Mouse (Mus musculus) hindbrain, postnatal 0 days (tissue): Measurements from ENCODE around the gene Pphln1. TPM values are rescaled to one million over a fixed set of nuclear protein-coding genes. Genes with fewer than 3 reads are reported as not detected.

Source experiments
- ATAC-seq: fragments of 200-750 bp; cut with Nextera tagmentation; 2 replicates; pipeline ENCODE4 v1.8.0; 2017; ENCODE audit warnings: mild to moderate bottlenecking, moderate TSS enrichment, moderate library complexity
- DNase-seq: peaks from one replicate; pipeline ENCODE4 v3.0.0-alpha.2; 2015; ENCODE audit warnings: low spot score
- H3K27ac ChIP-seq: fragments of 300-500 bp; sonication (generic); 2 replicates; pipeline ENCODE4 v1.5.1; 2014; ENCODE audit warnings: mild to moderate bottlenecking
- H3K27me3 ChIP-seq: fragments of 300-500 bp; sonication (generic); 2 replicates; pipeline ENCODE4 v1.6.1; 2014; ENCODE audit warnings: low read length, mixed read lengths; ENCODE audit not compliant: insufficient read depth
- H3K36me3 ChIP-seq: fragments of 300-500 bp; sonication (generic); 2 replicates; pipeline ENCODE4 v1.6.1; 2014; ENCODE audit warnings: low read length, mixed read lengths; ENCODE audit not compliant: insufficient read depth
- H3K4me1 ChIP-seq: fragments of 300-500 bp; sonication (generic); 2 replicates; pipeline ENCODE4 v1.6.1; 2014; ENCODE audit warnings: antibody characterized with exemption, low read length, mixed read lengths; ENCODE audit not compliant: insufficient read depth
- H3K4me2 ChIP-seq: fragments of 300-500 bp; sonication (generic); 2 replicates; pipeline ENCODE4 v1.6.1; 2014; ENCODE audit warnings: low read depth, mild to moderate bottlenecking, low read length, moderate library complexity, mixed read lengths
- H3K4me3 ChIP-seq: fragments of 300-500 bp; sonication (generic); 2 replicates; pipeline ENCODE4 v1.5.1; 2014; ENCODE audit warnings: low read length
- H3K9ac ChIP-seq: fragments of 300-500 bp; sonication (generic); replicated peaks from 2 replicates; pipeline ENCODE4 v1.6.1; 2014; ENCODE audit warnings: mild to moderate bottlenecking, low read length, moderate library complexity, mixed read lengths
- H3K9me3 ChIP-seq: fragments of 300-500 bp; sonication (generic); 2 replicates; pipeline ENCODE4 v1.6.1; 2016; ENCODE audit warnings: low read length, mixed read lengths
- CTCF ChIP-seq: IDR thresholded peaks from 2 replicates; pipeline ENCODE4 v1.5.1; 2016; ENCODE audit warnings: antibody characterized with exemption, control low read depth, low read depth
- WGBS: fragments of 180-500 bp; shearing (Covaris S2); extraction: QIAGEN DNeasy Blood & Tissue Kit; methylation state at CpG from one replicate; pipeline ENCODE4 v1.1.7; 2014; 5-methylcytosine and 5-hydroxymethylcytosine counted together
- polyA plus RNA-seq: library from polyadenylated mRNA; unstranded; fragments of >200 nt; fragmentation: Nextera tagmentation; extraction: Ambion mirVana; gene quantifications from 2 replicates; pipeline ENCODE4 v1.2.1, GENCODE M21; 2015
- total RNA-seq: library from RNA; depleted of rRNA; stranded (reverse); fragments of >200 nt; gene quantifications from 2 replicates; pipeline ENCODE4 v1.2.3, GENCODE M21; 2014

Pphln1 gene
- total and polyA plus RNA-seq, 2 experiments from 2014 or later = 36.3 to 38.0 TPM

- Histone ChIP-seq H3K27ac (no peak overlapping the region), H3K4me3 (no peak overlapping the region), H3K4me1 (no peaks in the 10 kb centered on the region), H3K9ac (no peak overlapping the region), H3K4me2 (no peak overlapping the region), H3K9me3 (no peaks in the 10 kb centered on the region), H3K36me3 (no peaks in the 10 kb centered on the region), H3K27me3 (no peaks in the 10 kb centered on the region)
- 83% methylated on average over 1 of the region's 1 CpGs for WGBS
- no peak for ATAC-seq
- TF ChIP-seq CTCF = no peak
- no peak for DNase-seq
Observed at GRCm38 (mm10) chr15:93453296-93453695, 55.1 kb downstream of the Pphln1 start.

- H3K4me3 ChIP-seq = no peak overlapping the region
- H3K4me2 ChIP-seq = no peak overlapping the region
- H3K4me1 ChIP-seq = no peaks in the 10 kb centered on the region
- no peaks in the 10 kb centered on the region for H3K27me3 ChIP-seq
- H3K9ac ChIP-seq = no peak overlapping the region
- DNase-seq = no peak
- no peak overlapping the region for H3K27ac ChIP-seq
- no peaks in the 10 kb centered on the region for H3K36me3 ChIP-seq
- ATAC-seq = no peak
- H3K9me3 ChIP-seq = no peaks in the 10 kb centered on the region
- peak; percentile 33 for TF ChIP-seq CTCF
Observed at GRCm38 (mm10) chr15:93456005-93456404, 57.9 kb downstream of the Pphln1 start.

DNA sequence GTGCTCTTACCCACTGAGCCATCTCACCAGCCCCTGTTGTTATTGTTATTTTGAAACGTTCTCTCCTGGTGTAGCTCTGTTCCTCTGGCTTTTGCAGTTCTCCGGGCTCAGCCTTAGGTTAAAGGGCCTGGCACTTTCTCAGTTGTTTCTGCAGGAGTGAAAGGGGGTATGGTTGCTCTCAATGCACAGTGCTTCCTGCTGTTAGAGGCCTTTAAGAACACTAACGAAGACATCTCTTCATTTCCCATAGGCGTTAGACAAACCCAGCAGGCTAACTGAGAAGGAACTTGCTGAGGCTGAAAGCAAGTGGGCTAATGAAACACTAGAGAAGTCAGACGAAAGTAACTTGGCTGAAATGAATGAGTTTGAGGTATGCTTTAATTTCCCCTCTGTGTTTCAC, 61.3 kb downstream of the Pphln1 start:
- Histone ChIP-seq H3K4me1 (no peaks in the 10 kb centered on the region), H3K27ac (no peak overlapping the region), H3K4me3 (no peak overlapping the region), H3K9me3 (no peaks in the 10 kb centered on the region), H3K27me3 (no peaks in the 10 kb centered on the region), H3K9ac (no peak overlapping the region), H3K4me2 (no peak overlapping the region), H3K36me3 (no peaks in the 10 kb centered on the region)
- DNase-seq (no peak), ATAC-seq (no peak)
- WGBS = 57% methylated on average over 5 of the region's 5 CpGs
- no peak for TF ChIP-seq CTCF

DNA sequence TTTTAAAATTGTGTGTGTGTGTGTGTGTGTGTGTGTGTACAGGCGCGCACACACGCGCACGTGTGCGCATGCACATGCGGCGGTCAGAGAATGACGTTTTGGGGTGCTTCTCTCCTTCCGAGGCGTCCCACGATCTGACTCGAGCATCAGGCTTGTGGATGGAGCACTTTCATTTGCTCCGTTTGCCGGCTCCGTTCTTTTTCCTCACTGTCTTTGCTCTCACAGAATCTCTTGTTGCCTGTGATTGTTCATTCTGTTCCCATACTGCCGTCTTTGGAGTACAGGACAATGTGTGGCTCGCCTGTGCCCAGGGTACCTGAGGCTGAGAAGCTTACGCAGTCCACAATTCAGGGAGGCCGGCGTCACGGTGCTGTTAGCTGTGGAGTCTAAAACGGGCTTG, 62.9 kb downstream of the Pphln1 start:
- H3K4me2 ChIP-seq = no peak overlapping the region
- H3K4me3 ChIP-seq = no peak overlapping the region
- no peaks in the 10 kb centered on the region for H3K9me3 ChIP-seq
- DNase-seq (no peak), ATAC-seq (no peak)
- no peak for TF ChIP-seq CTCF
- H3K27ac ChIP-seq = no peak overlapping the region
- no peaks in the 10 kb centered on the region for H3K27me3 ChIP-seq
- no peaks in the 10 kb centered on the region for H3K4me1 ChIP-seq
- 94% methylated on average over 23 of the region's 23 CpGs for WGBS
- H3K9ac ChIP-seq = no peak overlapping the region
- no peaks in the 10 kb centered on the region; the same call in 1 of the 2 replicates for H3K36me3 ChIP-seq

DNA sequence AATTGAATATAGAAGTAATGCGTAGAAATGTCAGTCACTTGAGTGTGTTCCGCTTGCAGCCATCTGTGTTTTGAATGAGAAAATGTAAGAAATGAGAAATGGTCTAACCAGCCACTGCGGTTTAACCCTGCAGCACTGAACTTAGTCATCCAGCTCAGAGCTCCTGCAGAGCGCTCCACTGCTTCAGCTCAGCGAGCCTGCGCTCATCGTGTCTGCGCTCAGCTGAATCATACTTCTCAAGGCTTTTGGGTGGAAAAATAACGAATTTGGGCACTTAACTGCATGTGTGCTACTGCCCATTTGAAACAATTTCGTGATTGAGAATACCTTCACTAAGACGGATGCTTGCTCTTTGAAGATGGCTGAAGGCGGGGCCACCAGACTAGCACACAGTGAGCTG, 73.5 kb downstream of the Pphln1 start:
- no peaks in the 10 kb centered on the region for H3K36me3 ChIP-seq
- no peak for DNase-seq
- H3K27me3 ChIP-seq = no peaks in the 10 kb centered on the region
- 48% methylated on average over 12 of the region's 12 CpGs for WGBS
- no peaks in the 10 kb centered on the region for H3K9me3 ChIP-seq
- no peak overlapping the region for H3K27ac ChIP-seq
- no peak overlapping the region for H3K9ac ChIP-seq
- H3K4me1 ChIP-seq = no peaks in the 10 kb centered on the region
- no peak overlapping the region for H3K4me3 ChIP-seq
- H3K4me2 ChIP-seq = no peak overlapping the region
- no peak for TF ChIP-seq CTCF
- ATAC-seq = no peak

- H3K36me3 ChIP-seq = no peaks in the 10 kb centered on the region
- no peak overlapping the region for H3K4me2 ChIP-seq
- no peaks in the 10 kb centered on the region for H3K4me1 ChIP-seq
Observed at GRCm38 (mm10) chr15:93472089-93472488, 73.9 kb downstream of the Pphln1 start.

GRCm38 (mm10) chr15:93474277-93474676, 76.1 kb downstream of the Pphln1 start:
- 85% methylated on average over 3 of the region's 3 CpGs for WGBS
- Histone ChIP-seq H3K4me1 (no peaks in the 10 kb centered on the region), H3K36me3 (no peaks in the 10 kb centered on the region), H3K9me3 (no peaks in the 10 kb centered on the region), H3K27ac (no peak overlapping the region), H3K27me3 (no peaks in the 10 kb centered on the region), H3K4me2 (no peak overlapping the region), H3K9ac (no peak overlapping the region), H3K4me3 (no peak overlapping the region)
- ATAC-seq (no peak), DNase-seq (no peak)
- TF ChIP-seq CTCF = no peak

More at GRCm38 (mm10) chr15:93472089-93472488, 73.9 kb downstream of the Pphln1 start:
- H3K27ac ChIP-seq = no peak overlapping the region
- no peak overlapping the region for H3K9ac ChIP-seq
- H3K9me3 ChIP-seq = no peaks in the 10 kb centered on the region
- no peak for DNase-seq
- no peak for ATAC-seq
- no peak for TF ChIP-seq CTCF
- H3K4me3 ChIP-seq = no peak overlapping the region
- H3K27me3 ChIP-seq = no peaks in the 10 kb centered on the region
- WGBS = 53% methylated on average over 1 of the region's 1 CpGs

DNA sequence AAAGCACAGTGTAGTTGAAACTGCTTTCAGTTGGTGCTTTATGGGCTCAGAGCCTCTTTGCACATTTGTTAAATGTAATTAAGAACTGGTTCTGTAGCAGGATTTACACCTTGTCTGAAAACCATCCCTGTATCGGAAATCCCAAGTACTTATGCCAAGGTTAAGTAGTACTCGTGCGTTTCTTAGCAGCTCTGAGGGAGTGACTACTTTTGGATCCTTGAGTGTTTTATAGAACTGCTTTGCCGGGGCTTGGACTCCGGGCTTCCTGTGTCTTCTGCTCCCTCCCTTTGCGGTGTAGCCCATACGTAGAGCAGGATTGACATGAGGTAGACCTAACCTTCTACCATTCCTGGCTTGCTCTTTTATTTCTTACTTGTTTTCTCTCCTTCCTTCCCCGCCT, 77.5 kb downstream of the Pphln1 start:
- DNase-seq = no peak
- 83% methylated on average over 8 of the region's 8 CpGs for WGBS
- TF ChIP-seq CTCF = no peak

More for the DNA sequence above, 77.5 kb downstream of the Pphln1 start:
- no peaks in the 10 kb centered on the region for H3K27me3 ChIP-seq
- H3K9ac ChIP-seq = no peak overlapping the region
- no peaks in the 10 kb centered on the region for H3K36me3 ChIP-seq
- H3K4me3 ChIP-seq = no peak overlapping the region
- no peak overlapping the region for H3K27ac ChIP-seq
- H3K9me3 ChIP-seq = no peaks in the 10 kb centered on the region
- no peaks in the 10 kb centered on the region for H3K4me1 ChIP-seq
- no peak for ATAC-seq
- H3K4me2 ChIP-seq = no peak overlapping the region
